Mouse (Mus musculus) neutrophil, adult 5-6 weeks (primary cell): ENCODE data around the gene Sipa1l1. TPM values are rescaled to one million over a fixed set of nuclear protein-coding genes. Genes with fewer than 3 reads are reported as not detected.

Experiments
- ATAC-seq: fragments of 151-379, 151-347 bp; 2 replicates; pipeline ENCODE4 v1.8.0; 2017; ENCODE audit warnings: mild to moderate bottlenecking, moderate TSS enrichment; ENCODE audit not compliant: insufficient number of reproducible peaks, poor library complexity, low FRiP score, severe bottlenecking; ENCODE audit errors: extremely low read depth
- total RNA-seq: library from RNA; stranded (forward); fragments of 200-1000 nt; gene quantifications from 2 replicates; pipeline ENCODE4 v1.2.3, GENCODE M21; 2017

The Sipa1l1 gene
- total RNA-seq, 1 experiment from 2014 or later: 63.7 TPM

DNA sequence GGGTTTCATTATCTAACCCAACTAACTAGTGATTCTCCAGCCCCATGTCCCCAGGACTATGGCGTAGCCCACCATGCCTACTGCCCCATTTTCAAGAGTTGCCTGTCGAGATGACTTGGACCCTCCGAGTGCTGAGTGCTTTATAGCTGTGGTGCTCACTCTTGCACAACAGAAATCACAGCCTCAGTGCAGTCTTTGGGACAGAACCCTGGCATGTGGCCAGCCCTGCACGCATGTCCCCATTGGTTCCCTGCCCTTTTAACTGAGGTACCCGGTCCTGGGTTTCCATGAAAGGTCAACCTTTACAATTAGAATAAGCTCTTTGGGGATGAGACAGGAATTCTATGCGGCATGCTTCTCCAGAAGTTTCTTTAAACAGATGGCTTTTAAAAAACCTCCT lies 181.8 kb downstream of the Sipa1l1 start:
- ATAC-seq: no peak

DNA sequence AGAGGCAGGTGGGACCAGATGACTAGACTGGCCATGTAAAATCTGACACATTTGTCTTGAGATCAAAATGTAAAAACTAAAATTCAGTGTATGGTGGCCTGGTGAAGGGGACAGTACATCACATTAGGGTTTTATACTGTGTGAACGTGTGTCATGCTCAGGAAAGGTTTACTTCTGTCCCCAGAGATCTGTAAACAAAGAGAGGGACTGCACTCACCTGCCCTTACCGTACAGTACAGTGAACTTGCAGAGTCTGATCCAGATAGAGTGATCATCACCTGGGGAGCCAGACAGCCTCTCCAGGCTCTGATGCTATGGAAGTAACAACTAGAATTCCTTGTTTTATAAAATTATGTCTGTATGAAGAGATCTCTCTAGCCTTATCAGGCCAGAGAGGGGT lies 184.5 kb downstream of the Sipa1l1 start:
- no peak for ATAC-seq

DNA sequence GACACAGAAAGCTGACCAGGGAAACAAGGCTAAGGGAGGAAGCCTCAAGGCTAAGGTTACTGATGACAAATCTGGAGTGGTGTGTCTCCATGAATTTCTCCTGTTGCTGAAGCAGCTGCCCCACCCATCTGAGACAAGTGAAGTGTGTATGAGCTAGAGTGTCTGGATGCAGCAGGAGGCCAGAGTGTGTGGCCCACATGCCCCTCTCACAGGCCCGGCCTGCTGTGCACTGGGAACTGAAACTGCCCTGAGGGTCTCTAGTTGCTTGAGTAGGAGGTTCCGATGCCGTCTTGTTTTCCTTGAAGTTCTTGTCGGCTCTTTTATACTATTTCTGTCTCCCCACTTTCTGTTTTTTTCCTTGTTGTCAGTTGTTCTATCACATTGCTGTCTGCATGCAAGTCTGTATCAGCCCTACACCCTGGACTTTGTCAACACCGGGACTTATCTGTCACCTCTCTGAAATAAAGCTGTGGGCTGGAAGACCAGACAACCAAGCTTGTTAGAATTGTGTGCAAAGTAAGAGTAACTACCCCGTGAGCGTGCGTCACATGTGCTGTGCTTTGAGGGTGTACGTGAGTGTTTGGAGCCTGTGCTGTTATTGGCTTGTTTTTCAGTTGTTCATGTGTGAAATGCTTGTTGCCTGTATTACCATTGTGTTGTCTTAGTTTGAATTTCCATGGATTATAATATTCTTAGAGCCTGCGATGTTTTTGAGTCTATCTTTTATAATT lies 186.5 kb downstream of the Sipa1l1 start:
- ATAC-seq: no peak

DNA sequence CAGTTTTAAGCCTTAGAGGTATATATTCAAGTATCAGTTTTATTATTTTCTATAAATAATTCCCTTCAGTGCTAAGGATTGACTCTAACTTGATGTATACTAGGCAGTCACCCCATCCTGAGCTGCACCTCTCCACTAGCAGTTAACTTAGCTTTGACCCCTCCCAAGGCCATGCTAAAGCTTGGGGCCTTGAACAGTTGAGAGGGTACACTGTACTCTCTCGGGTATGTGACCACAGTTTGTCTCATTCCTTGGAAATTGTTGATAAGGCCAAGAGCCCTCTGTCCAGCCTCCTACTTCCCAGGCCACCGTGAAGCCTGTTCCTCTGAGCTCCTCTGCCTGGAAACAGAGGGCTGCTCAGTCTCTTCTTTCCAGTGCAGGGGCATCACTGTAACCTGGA lies 187.4 kb downstream of the Sipa1l1 start:
- no peak for ATAC-seq

DNA sequence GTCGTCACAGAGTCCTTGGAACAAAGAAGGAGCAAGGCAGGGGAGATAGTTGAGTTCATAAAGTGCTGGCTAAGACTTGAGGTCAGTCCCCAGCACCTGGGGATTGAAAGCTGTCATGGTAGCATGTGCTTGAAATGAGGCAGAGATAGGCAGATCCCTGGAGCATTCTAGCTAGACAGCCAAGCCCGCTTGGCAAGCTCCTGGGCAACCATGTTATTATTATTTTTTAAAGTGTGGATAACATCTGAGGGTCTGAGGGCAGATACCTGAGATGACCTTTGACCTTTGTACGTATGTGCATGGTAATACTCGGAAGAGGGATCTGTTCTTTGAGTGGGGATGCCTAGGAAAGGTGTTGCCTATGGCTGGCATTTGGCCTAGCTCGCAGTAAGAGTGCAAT lies 188.3 kb downstream of the Sipa1l1 start:
- ATAC-seq: no peak

DNA sequence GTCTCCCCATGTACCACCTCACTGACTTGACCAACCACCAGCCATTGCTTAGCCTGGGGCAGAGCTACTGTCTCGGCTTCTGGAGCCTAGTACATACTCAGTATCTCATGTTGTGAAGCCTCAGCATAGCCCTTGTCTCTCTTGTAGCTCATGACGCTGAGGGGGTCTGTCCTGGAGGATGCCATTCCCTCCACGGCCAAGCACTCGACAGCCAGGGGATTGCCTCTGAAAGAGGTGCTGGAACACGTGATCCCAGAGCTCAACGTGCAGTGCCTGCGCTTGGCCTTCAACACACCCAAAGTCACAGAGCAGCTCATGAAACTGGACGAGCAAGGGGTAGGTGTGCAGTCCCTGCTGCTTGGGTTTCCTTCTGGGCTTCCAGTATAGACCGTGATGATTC lies 193.7 kb downstream of the Sipa1l1 start:
- ATAC-seq: no peak

DNA sequence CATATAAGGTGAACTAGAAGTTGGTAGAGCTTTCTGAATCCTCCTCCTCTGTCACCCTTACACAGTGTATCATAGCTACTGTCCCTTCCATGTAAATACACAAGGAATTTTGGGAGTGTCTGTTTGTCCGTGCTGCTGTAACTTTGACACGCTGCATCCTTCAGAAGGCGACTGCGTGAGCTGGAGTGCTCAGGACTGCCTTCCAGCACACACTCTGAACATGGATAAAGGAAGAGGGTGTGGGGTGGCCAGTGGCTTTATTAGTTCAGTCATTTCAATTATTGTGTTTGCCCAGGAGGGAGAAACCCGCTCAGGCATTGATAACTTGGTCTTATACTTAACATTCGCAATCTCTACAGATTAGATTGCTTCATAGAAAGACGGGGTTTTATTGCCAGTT lies 195.1 kb downstream of the Sipa1l1 start:
- ATAC-seq: no peak

DNA sequence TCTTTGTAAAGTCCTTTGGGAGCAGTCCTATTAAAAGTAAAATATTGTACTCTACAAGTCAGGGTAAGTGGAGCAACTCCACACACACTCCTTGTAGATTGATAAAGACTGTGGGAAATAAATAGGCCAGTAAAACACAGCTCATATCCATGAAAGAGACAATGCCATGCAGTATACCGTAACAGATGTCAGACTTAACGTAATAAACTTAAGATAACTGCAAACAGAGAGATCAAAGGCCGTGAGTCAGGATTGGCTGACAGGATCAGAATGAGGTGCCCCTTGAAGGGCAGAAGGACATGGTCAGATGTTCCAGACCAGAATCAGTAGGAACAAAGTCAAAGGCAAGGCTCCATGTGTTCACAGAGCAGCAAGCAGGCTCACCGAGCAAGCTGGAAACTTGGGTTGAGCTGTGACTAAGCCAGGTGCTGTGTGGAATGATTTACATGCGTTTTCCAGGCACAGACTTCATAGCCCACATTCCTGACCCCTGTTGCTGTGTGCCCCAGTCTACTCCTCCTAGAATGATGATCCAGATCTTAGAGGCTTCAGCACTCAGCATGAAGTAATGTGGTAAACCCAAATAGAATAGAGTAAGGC lies 196.3 kb downstream of the Sipa1l1 start:
- ATAC-seq: no peak

DNA sequence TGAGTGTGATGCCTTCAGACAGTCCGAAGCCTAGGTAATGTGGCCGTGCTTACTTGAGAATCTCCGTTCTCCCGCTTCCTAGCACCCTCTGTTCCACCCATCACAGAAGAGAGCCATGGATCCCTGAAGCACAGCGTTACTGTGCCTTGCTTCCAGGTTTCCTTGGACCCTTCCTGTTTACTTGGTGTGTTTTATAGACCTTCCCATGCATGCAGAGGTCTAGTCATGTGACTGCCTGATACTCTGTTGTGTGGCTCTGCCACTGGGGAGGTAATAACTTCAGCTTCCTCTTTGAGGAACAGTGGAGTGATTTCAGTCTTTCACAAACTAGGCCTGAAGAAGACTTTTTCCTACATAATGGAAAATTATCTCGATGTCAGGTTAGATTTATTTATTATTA lies 197.6 kb downstream of the Sipa1l1 start:
- no peak for ATAC-seq

DNA sequence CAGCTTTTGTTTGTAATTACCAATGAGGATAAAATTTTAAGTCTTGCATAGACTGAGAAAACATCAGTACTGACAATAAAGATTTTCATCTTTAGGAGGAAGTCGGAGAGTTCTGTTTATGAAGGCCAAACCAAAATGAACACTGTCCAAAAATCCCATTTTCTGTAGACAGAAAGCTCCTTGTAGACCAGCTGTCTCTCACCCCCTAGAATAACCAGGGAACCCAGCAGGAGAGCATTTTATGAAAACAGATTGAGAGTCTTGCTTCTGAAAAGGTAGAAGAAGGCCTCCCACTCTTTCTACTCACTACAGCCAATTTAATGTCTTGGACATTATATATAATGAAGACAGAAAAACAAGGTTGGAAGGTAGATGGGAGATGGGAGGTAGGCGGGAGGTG lies 198.2 kb downstream of the Sipa1l1 start:
- ATAC-seq: no peak

DNA sequence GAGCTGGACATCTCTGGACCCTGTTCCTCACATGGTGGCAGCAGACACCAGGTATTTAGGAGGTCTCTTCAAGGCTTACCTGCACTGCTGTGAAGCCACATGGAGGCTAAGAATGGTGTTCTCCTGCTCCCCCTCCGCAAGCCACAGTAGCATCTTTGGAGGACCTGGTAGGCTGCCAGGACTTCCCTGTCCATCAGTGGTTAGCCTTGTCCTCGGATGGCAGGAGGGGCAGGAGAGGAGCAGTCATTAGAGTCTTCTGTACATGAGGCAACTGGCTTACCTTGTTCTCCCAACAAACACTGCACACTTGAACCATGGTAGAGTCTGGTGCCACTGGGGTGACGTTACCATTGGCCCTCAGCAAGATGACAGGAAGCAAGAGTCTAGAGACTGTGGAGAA lies 198.9 kb downstream of the Sipa1l1 start:
- no peak for ATAC-seq

DNA sequence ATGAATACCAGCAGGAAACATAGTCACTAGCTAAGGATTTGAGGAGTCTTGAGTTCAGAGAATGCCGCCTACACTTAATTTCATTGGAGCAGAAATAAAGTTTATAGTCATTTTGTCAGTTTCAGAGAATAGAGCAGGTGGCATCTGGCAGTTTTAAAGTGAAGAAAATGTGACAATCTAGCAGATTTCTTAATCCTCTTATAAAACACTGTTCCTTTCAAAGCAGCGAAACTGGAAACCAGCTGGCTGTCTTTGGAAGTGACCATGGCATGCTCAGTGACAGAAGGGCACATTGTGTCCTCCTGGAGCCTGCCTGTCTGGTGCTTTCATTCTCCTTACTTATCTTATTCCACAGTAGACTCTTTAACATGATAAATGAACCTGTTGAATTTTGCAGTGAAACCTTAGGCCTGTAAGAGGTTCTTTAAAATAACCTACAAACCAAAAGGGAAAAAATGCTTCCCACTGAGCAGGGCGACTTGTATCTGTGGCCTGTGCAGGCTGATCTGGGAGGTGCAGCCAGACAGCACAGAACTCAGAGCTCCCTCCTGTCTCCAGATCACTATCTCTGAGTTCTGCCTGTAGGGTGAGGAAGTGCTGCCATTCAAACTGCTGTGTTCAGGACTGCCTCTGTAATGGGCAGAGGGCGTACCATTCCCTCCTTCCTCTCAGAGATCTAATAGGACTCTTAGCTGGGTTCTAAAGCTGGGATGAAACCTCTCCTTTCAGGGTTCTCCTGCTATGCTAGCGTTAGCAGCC lies 200.5 kb downstream of the Sipa1l1 start:
- no peak for ATAC-seq

DNA sequence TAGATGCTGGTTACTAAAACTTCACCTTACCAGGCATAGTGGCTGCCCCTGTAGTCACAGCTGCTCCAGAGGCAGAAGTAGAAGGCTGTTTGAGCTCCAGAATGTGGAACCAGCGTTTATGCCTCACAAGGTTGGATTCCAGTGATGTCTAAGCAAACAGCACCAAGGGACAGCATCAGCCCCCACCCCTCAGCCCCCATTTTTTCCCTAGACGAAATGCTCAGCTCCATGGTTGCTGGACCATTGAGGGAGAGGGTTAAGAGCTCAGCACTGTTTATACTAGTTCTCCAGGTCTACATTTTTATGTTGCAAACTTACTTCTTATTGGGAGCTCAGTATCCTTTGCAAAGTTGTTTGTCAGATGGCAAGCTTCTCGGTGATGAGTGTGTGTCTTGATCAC lies 202.1 kb downstream of the Sipa1l1 start:
- no peak for ATAC-seq

DNA sequence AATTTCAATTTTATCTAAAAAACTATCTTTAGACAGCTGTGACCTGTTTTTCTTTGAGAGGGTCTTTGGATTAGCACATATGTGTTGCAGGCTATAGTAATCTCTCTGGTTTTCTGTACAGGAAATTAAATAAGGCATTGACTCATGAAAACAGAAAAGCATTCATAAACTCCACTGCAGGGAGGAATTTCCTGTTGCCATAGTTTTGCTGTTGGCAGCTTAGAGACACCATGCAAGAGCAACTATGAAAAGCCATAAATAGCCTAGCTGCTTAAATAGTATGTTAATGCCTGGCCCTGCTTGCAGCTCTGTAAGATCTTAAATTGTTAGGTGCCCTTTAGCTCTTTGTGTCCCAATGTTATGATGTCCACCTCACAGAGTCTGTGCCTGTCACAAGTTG lies 204.9 kb downstream of the Sipa1l1 start:
- ATAC-seq: no peak

DNA sequence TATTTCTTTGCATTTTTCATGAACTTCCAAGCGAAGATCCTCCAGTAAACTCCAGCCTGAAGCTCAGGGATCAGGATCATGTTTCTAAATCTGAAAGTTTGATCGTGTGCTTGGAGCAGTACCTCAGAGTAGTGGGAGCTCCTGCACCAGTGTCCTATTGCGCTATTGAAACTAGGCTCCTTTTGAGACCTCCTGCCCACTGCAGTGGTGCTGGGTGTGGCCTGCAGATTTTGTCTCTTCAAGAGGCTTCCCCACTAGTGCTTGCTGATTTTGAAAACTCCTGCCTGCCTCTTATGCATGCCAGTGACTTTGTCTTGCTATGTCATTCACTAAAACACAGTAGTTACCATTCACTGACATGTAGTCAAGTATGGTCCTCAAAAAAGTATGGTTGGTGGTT lies 213.8 kb downstream of the Sipa1l1 start:
- ATAC-seq: no peak

DNA sequence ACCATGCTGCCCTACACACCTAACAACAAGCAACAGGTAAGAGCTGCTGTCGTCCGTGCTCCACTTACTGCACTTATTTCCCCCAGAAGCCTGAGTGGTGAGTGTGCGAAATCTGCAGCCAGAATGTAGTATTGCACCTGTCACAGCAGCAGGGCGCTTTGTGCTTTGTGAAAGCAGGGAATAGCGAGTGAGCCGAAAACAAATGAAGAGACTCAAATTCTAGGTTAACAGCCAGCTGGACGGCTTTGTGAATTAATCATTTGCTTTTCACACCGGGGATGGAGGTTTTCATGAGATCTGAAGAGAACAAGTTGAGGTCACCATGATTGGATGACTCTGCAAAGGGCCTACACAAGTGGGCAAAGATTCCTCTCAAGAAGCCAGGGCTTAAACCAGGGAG lies 215.6 kb downstream of the Sipa1l1 start:
- no peak for ATAC-seq

DNA sequence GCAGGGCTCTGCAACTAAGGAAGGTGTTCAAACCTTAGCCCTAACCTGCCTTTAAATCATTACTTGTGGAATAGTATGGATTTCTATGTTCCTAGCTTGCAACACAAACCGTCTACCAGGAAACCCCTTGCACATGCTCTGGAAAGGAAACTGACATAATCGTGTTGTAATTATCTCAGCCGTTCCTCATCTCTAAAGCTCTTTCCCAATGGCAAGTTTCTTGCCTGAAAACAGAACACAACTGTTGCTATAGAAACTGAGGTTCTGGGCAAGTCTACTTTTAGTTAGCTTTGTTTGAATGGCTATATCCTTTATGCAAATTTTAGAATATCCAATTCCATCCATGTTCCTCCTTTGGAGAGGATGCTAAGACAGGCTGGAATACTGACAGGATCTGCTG lies 217.9 kb downstream of the Sipa1l1 start:
- ATAC-seq: peak; percentile 25; the same call in 1 of the 2 replicates

DNA sequence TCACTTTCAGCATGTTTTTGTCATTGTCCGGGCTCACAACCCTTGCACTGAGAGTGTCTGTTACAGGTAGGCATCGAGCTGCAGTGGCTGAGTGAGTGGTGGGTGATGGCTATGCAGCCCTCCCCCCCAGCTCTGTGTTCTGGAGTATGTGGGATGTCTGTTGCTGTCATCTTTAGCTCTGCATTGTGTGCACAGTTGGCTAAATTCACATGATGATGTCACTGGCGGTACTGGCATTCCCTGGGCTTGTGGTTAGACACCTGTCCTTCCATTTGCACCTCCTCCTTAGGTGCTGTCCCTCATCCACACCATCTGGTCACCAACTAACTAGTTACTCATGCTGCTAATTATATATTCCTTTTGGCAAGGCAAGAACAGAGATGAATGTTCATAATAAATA lies 218.5 kb downstream of the Sipa1l1 start:
- ATAC-seq: no peak

DNA sequence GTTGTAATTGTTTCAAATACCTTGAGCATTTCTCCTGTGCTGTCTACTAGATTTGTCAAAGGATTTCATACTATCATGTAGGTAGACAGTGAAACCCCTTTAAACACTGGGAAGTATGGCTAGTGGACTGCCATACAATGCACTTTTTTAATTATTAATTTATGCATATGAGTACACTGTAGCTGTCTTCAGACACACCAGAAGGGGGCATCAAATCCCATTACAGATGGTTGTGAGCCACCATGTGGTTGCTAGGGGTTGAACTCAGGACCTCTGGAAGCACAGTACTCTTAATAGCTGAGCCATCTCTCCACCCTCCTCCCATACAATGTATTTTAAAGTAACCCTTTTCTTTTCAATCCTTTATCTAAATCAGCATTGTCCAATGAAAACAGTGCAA lies 219.0 kb downstream of the Sipa1l1 start:
- ATAC-seq: no peak

DNA sequence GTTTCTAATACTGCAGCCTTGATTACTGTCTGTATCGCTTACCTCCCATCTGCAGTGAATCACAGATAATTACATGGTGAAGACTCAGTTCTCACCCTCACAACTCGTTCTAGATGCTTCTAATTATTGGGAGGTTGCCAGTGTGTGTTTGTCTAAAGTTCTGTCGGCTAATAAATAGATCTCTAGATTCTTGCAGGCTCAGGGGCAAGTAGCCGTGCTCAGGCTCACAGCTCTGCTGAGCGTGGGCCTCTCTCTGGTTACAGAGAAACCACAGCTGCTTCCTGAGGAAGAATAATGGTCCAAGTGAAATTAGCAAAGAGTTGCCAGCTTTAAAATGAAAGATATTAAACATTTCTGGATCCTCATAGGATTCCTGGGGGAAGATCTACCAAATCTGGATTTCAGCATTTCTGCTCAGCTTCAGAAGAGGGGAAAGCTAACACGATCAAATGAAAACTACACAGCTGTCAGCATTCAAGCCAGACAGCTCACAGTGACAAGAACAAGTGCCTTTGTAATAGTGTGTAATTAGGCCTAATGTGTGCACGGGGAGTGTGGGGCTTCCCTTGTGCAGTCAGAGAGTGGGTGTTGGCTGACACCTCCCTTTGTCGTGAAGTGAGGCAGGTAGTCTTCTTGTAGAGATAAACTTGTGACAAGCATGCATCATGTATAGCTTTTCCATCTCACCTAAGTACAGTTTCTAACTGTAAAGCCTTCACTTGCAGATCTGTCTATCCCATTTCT lies 225.2 kb downstream of the Sipa1l1 start:
- no peak for ATAC-seq
